Mouse (Mus musculus) left cerebral cortex, adult 2 months (tissue): ENCODE results near the gene Dock1. TPM values are rescaled to one million over a fixed set of nuclear protein-coding genes. Genes with fewer than 3 reads are reported as not detected.

Experiments used
- DNase-seq, 2 experiments: peaks; one replicate each; pipeline ENCODE4 v3.0.0; 2021 to 2022; ENCODE audit warnings: low spot score in 2 of 2, mixed read lengths in 1 of 2; ENCODE audit errors: extremely low spot score in 1 of 2
- H3K27ac ChIP-seq: fragments of 200-600 bp; 2 replicates; pipeline ENCODE4 v1.8.1; 2022
- H3K4me3 ChIP-seq: fragments of 200-600 bp; 2 replicates; pipeline ENCODE4 v1.8.1; 2022
- CTCF ChIP-seq: fragments of 200-600 bp; IDR thresholded peaks from 2 replicates; pipeline ENCODE4 v1.8.1; 2022; ENCODE audit warnings: antibody characterized with exemption, mild to moderate bottlenecking, moderate library complexity
- intact Hi-C: fragments of 180-260 bp; cut with DNase I; formaldehyde crosslinking; loops from one replicate; pipeline ENCODE4 v1.15.1; 2025
- total RNA-seq, 2 experiments: library from RNA; stranded (reverse); gene quantifications; 2 replicates each; pipeline ENCODE4 v1.2.3; 2021

Gene Dock1
- total RNA-seq, 2 experiments from 2014 or later: 21.7 to 22.4 TPM

GRCm38 (mm10) chr7:134878985-134879384 lies 208.5 kb downstream of the Dock1 start:
- TF ChIP-seq CTCF: no peak
- no peak overlapping the region for H3K27ac ChIP-seq
- H3K4me3 ChIP-seq: no peak overlapping the region
- intact Hi-C loops: no loop called here
- no peak for DNase-seq

DNA sequence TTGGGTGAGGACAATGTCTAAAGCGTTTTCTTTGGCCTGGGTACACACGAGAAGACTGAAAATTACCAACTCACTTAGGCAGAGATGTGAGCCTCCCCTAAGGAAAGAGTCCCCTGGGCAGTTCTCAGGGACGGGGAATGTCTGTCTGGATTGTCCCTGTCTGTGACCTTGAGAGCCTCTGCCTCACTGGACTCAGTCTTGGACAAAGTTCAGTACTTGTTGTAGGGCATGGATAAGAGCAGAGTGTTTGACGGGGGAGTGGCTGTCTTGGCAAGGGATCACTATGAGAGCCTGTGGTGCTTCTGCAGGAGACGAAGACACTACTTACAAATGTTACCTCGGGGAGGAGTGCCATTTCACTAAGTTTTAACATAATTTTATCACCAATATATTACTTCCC lies 210.0 kb downstream of the Dock1 start:
- intact Hi-C loops: no loop called here
- Histone ChIP-seq H3K27ac (no peak overlapping the region), H3K4me3 (no peak overlapping the region)
- no peak for DNase-seq
- no peak for TF ChIP-seq CTCF

DNA sequence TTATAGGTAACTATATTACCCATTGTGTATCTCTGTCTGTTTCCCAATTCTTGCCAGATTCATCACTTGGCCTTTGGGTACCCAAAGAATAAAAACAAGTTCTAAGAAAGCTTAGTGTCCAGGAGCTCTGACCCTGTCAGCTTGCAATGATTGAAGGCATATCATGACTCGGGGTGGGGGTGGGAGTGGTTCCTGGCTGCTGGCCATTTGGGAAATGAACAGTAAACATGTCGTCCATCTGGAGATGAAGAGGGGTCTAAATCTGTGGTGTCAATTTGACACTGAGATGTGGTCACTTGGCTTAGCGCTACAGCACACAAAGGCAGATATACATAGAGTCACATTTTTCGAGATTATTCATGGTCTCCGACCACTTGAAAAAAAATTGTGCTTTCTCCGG lies 213.1 kb downstream of the Dock1 start:
- TF ChIP-seq CTCF: no peak
- no peak for DNase-seq
- Histone ChIP-seq H3K27ac (no peak overlapping the region), H3K4me3 (no peak overlapping the region)
- intact Hi-C loops: no loop called here

DNA sequence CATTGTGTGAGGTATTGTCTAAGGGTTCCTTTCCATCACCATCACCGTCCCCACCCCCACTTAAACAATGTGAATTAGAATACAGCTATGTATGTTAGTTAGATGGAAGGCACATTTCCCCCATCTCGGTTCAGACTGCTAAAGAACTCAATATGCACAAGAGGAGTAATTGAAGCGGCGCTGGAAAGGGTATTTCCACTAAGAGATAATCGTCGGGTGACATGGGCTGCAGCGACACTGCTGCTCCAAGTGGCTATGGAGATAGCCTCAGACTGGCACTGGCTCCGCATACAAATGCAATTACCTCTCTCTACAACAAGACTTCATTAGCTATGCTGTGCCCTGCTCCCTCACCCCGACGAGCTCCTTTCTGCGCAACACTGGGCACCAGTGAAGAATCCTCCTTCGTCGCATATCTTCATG lies 222.0 kb downstream of the Dock1 start:
- intact Hi-C loops: no loop called here
- no peak for TF ChIP-seq CTCF

DNA sequence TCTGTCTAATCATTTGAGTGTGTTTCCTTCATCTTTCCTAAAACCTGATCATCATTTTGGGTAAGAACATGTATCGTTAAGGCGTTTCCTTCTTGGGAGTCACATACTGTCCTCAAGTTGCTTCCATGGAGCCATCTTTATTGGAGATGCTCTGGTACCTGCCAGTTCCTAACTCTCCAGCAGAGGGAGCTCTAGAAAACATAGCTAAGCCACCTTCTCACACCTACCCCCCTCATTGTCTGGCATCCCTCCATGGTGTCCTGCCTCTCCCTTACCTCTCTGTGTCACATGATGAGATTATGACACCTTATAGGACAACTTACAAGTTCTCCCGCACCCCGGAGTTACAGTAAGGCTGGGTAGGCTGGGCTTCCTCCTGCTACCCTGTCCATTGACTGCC lies 222.5 kb downstream of the Dock1 start:
- intact Hi-C loops: no loop called here
- H3K4me3 ChIP-seq: no peak overlapping the region

More for the DNA sequence above, 222.0 kb downstream of the Dock1 start:
- Histone ChIP-seq H3K4me3 (no peak overlapping the region), H3K27ac (no peak overlapping the region)
- DNase-seq: no peak

DNA sequence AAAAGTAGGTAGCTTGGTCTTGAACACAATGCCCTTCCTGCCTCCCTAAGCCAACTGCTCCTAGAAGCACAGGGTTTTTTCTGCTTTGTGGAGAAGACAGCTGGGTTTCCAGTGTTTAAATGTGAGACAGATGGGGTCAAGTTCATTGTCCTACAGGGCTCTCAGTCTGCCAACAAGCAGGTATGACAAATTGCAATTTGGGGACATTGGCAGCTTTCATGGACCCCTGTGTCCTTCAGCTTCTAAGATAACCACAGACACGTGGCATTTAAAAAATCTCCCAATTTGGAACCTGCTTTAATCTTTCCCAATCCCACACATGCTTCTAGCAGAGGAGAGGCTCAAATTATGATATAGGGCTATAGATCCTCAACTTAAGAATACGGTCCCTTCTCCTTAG lies 224.2 kb downstream of the Dock1 start:
- no peak for DNase-seq
- intact Hi-C loops: no loop called here
- Histone ChIP-seq H3K4me3 (no peak overlapping the region), H3K27ac (no peak overlapping the region)
- TF ChIP-seq CTCF: no peak

More for the DNA sequence above, 222.5 kb downstream of the Dock1 start:
- H3K27ac ChIP-seq: no peak overlapping the region
- TF ChIP-seq CTCF: peak; percentile 60
- DNase-seq: peak in 1 of 2 experiments; percentile 13

GRCm38 (mm10) chr7:134899462-134899861 lies 229.0 kb downstream of the Dock1 start:
- no peak overlapping the region for H3K4me3 ChIP-seq
- DNase-seq: no peak
- intact Hi-C loops: no loop called here
- no peak for TF ChIP-seq CTCF
- H3K27ac ChIP-seq: no peak overlapping the region

DNA sequence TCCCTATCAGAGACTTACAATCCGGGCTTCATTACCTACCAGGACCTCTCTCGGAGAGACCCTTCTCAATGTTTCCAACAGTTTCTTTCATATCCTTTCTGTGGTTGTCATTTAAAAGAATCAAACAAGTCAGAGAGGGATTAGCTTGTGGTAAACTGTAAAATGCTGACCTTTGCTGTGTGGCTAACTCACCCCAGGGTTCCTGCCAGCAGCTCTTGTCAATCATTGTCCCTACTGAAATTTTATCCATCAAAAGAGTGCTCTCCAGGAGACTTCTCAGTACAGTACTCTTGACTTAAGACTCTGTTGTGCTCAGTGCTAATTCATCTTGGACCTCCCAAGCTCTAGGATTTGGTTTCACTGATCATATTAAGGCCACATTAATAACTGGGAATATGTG lies 231.5 kb downstream of the Dock1 start:
- TF ChIP-seq CTCF: no peak
- no peak for DNase-seq
- intact Hi-C loops: no loop called here
- Histone ChIP-seq H3K4me3 (no peak overlapping the region), H3K27ac (no peak overlapping the region)

GRCm38 (mm10) chr7:134931886-134932285 lies 261.4 kb downstream of the Dock1 start:
- no peak overlapping the region for H3K4me3 ChIP-seq
- no peak for TF ChIP-seq CTCF
- intact Hi-C loops: no loop called here
- no peak for DNase-seq
- no peak overlapping the region for H3K27ac ChIP-seq

DNA sequence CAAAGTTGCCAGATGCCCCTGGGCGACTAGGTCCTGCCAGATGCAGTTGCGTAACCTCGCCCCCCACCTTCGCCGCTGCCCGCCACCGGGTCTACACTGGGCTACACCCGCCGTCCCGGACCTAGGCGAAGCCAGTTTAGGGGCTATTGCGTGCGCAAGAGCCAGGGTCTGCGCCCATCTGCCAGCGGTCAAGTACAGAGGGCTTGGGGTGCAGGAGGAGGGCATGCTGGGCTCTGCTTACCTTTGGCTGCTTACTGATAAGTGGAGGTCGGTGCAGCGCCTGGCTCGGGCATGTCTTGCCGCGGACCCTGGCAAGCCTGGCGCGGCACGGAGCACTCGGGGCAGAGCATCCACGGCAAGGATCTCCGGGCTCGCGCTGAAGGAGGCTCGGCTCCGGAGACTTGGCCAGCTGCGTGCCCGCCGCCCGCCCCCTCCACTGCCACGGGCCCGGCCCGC lies 267.0 kb downstream of the Dock1 start:
- TF ChIP-seq CTCF: no peak
- intact Hi-C loops: loop anchor here (5.0 kb wide), 3 partner anchors 160 to 355 kb away; no protein-coding TSS in a partner anchor
- DNase-seq: peak; percentile 25 to 28
- H3K4me3 ChIP-seq: peak overlapping the region; percentile 69
- peak overlapping the region; percentile 86 for H3K27ac ChIP-seq

DNA sequence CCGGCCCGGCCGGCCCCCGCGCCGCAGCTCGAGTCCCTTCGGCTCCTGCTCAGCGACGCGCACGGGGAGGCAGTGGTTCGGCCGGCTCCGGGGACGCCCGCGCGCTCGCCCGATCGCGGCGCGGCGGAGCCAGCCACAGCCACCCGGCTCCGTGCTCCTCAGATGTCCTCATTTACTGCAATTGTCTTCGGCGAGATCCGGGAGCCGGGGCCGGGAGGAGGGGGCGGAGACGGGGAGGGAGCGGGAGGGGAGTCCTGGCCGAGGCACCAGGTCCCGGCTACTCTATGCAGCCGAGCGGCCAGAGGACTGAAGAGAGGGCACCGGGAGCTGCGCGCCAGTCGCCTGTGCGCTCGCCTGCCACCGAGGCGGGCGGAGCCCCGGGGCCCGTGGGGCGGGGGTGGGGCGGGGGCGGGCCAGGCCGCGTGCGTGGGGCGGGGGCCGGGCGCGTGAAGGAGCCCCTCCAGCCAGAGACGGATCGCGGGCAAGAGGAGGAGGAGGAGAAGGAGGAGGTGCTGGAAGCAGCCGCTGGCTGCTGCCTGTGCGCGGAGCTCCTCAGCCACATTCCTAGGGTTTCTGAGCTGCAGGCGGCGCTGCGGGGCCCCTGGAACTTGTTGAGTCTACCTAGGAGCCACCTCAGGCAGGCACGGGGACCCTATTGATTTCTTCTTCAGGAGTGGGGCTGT lies 267.6 kb downstream of the Dock1 start, which contains the start of gene Fam196a:
Gene Fam196a, minus strand, starts transcription at position 504 of the 683 bp plus-strand sequence.
- H3K27ac ChIP-seq: peak within 1 kb of the TSS; percentile 86
- H3K4me3 ChIP-seq: peak within 1 kb of the TSS; percentile 69
- intact Hi-C loops: loop anchor here (5.0 kb wide), 3 partner anchors 161 to 354 kb away; no protein-coding TSS in a partner anchor
- DNase-seq: peak; percentile 78 to 82
- peak; percentile 62 for TF ChIP-seq CTCF

GRCm38 (mm10) chr7:134941891-134942290 lies 271.4 kb downstream of the Dock1 start:
- intact Hi-C loops: no loop called here
- Histone ChIP-seq H3K4me3 (no peak overlapping the region), H3K27ac (no peak overlapping the region)
- TF ChIP-seq CTCF: no peak; the same call in 1 of the 2 replicates
- DNase-seq: no peak

DNA sequence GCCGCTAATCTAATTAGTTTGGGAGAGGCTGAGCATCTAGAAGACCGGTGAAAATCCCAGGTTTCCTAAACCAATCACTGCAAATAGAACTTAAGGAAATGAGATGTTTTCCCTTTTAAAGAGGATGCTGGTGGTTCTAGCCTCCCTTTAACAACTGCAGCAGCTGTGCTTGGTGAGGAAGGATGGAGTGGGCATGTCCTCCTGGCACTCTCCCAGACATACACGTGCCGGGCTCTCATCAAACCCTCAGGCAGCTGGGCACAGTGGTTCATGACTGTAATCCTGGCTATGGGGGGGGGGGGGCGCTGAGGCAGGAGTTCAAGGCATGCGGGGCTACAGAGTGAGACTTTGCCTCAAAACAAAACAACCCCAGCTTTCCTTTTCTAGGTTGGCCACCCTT lies 272.6 kb downstream of the Dock1 start:
- Histone ChIP-seq H3K27ac (no peak overlapping the region), H3K4me3 (no peak overlapping the region)
- DNase-seq: no peak
- intact Hi-C loops: no loop called here
- no peak for TF ChIP-seq CTCF
